Mouse (Mus musculus): ENCODE results near the gene Sbk1. TPM values are rescaled to one million over a fixed set of nuclear protein-coding genes. Genes with fewer than 3 reads are reported as not detected.

The Sbk1 gene
- polyA plus RNA-seq, 1 experiment from 2014 or later = 5.2 TPM

GRCm38 (mm10) chr7:126288104-126288497, 15.7 kb downstream of the Sbk1 start:
- no peak for ATAC-seq
- peaks cover 10% of the 10 kb centered on the region; the same call in 1 of the 2 replicates for H3K36me3 ChIP-seq (replicated peaks; ENCODE audit: insufficient read depth, low read length)
- H3K27ac ChIP-seq (ENCODE audit: low read depth) = 0 out of 2 replicates have a peak overlapping the region, but pooled peaks have one; percentile 30
- H3K9me3 ChIP-seq (ENCODE audit: low read length) = no peaks in the 10 kb centered on the region
- 84% methylated on average over 2 of the region's 2 CpGs for WGBS (ENCODE audit: insufficient replicate concordance)
- TF ChIP-seq EP300 (IDR thresholded peaks at IDR 0.05; ENCODE audit: low read depth) (no peak), CTCF (IDR thresholded peaks at IDR 0.05; ENCODE audit: low read depth) (no peak)
- H3K9ac ChIP-seq (replicated peaks) = no peak overlapping the region
- no peak overlapping the region for H3K4me3 ChIP-seq (ENCODE audit: low read depth, low read length)
- H3K27me3 ChIP-seq (ENCODE audit: insufficient read depth, low read length) = no peaks in the 10 kb centered on the region
- no peak for DNase-seq
- no peak overlapping the region for H3K4me2 ChIP-seq (ENCODE audit: low read depth, low read length)
- H3K4me1 ChIP-seq (ENCODE audit: insufficient read depth) = peaks cover 44% of the 10 kb centered on the region

GRCm38 (mm10) chr7:126288571-126289091, 16.2 kb downstream of the Sbk1 start:
- DNase-seq (no peak), ATAC-seq (no peak)
- Histone ChIP-seq H3K27me3 (ENCODE audit: insufficient read depth, low read length) (no peaks in the 10 kb centered on the region), H3K9ac (replicated peaks) (no peak overlapping the region), H3K4me3 (ENCODE audit: low read depth, low read length) (no peak overlapping the region), H3K27ac (ENCODE audit: low read depth) (no peak overlapping the region), H3K4me2 (ENCODE audit: low read depth, low read length) (no peak overlapping the region), H3K4me1 (ENCODE audit: insufficient read depth) (peaks cover 44% of the 10 kb centered on the region), H3K9me3 (ENCODE audit: low read length) (no peaks in the 10 kb centered on the region), H3K36me3 (replicated peaks; ENCODE audit: insufficient read depth, low read length) (peaks cover 12% of the 10 kb centered on the region; the same call in 1 of the 2 replicates)
- TF ChIP-seq CTCF (IDR thresholded peaks at IDR 0.05; ENCODE audit: low read depth) = no peak
- TF ChIP-seq EP300 (IDR thresholded peaks at IDR 0.05; ENCODE audit: low read depth) = no peak
- WGBS (ENCODE audit: insufficient replicate concordance) = 72% methylated on average over 13 of the region's 13 CpGs

- Histone ChIP-seq H3K4me3 (ENCODE audit: low read depth, low read length) (no peak overlapping the region), H3K36me3 (replicated peaks; ENCODE audit: insufficient read depth, low read length) (peaks cover 15% of the 10 kb centered on the region; the same call in 1 of the 2 replicates), H3K27ac (ENCODE audit: low read depth) (no peak overlapping the region), H3K4me2 (ENCODE audit: low read depth, low read length) (no peak overlapping the region), H3K4me1 (ENCODE audit: insufficient read depth) (peaks cover 38% of the 10 kb centered on the region), H3K9ac (replicated peaks) (no peak overlapping the region), H3K9me3 (ENCODE audit: low read length) (no peaks in the 10 kb centered on the region), H3K27me3 (ENCODE audit: insufficient read depth, low read length) (no peaks in the 10 kb centered on the region)
- TF ChIP-seq CTCF (IDR thresholded peaks at IDR 0.05; ENCODE audit: low read depth) (no peak), EP300 (IDR thresholded peaks at IDR 0.05; ENCODE audit: low read depth) (no peak)
- no peak for DNase-seq
- ATAC-seq = no peak
- WGBS (ENCODE audit: insufficient replicate concordance) = 77% methylated on average over 7 of the region's 7 CpGs
These were observed 17.0 kb downstream of the Sbk1 start for GRCm38 (mm10) chr7:126289371-126289770.

- 84% methylated on average over 7 of the region's 7 CpGs for WGBS (ENCODE audit: insufficient replicate concordance)
- ATAC-seq = no peak
- H3K27ac ChIP-seq (ENCODE audit: low read depth) = no peak overlapping the region
- H3K4me1 ChIP-seq (ENCODE audit: insufficient read depth) = peaks cover 32% of the 10 kb centered on the region
- TF ChIP-seq EP300 (IDR thresholded peaks at IDR 0.05; ENCODE audit: low read depth) (no peak), CTCF (IDR thresholded peaks at IDR 0.05; ENCODE audit: low read depth) (no peak)
- H3K9me3 ChIP-seq (ENCODE audit: low read length) = no peaks in the 10 kb centered on the region
- H3K4me2 ChIP-seq (ENCODE audit: low read depth, low read length) = no peak overlapping the region
- H3K4me3 ChIP-seq (ENCODE audit: low read depth, low read length) = no peak overlapping the region
- H3K36me3 ChIP-seq (replicated peaks; ENCODE audit: insufficient read depth, low read length) = peaks cover 15% of the 10 kb centered on the region; the same call in 1 of the 2 replicates
- H3K9ac ChIP-seq (replicated peaks) = no peak overlapping the region
- H3K27me3 ChIP-seq (ENCODE audit: insufficient read depth, low read length) = no peaks in the 10 kb centered on the region
- DNase-seq = no peak
These were observed 17.5 kb downstream of the Sbk1 start for GRCm38 (mm10) chr7:126289956-126290355.

- no peak for TF ChIP-seq CTCF (IDR thresholded peaks at IDR 0.05; ENCODE audit: low read depth)
- Histone ChIP-seq H3K27me3 (ENCODE audit: insufficient read depth, low read length) (no peaks in the 10 kb centered on the region), H3K36me3 (replicated peaks; ENCODE audit: insufficient read depth, low read length) (peaks cover 15% of the 10 kb centered on the region; the same call in 1 of the 2 replicates), H3K4me1 (ENCODE audit: insufficient read depth) (peaks cover 13% of the 10 kb centered on the region; the same call in 1 of the 2 replicates), H3K9ac (replicated peaks) (no peak overlapping the region), H3K9me3 (ENCODE audit: low read length) (no peaks in the 10 kb centered on the region), H3K4me3 (ENCODE audit: low read depth, low read length) (no peak overlapping the region), H3K4me2 (ENCODE audit: low read depth, low read length) (no peak overlapping the region), H3K27ac (ENCODE audit: low read depth) (no peak overlapping the region)
- WGBS (ENCODE audit: insufficient replicate concordance) = 90% methylated on average over 72 of the region's 72 CpGs
- DNase-seq (no peak), ATAC-seq (no peak)
These were observed 19.5 kb downstream of the Sbk1 start for GRCm38 (mm10) chr7:126291681-126292545.

- ATAC-seq (no peak), DNase-seq (no peak)
- no peaks in the 10 kb centered on the region for H3K27me3 ChIP-seq (ENCODE audit: insufficient read depth, low read length)
- WGBS (ENCODE audit: insufficient replicate concordance) = 61% methylated on average over 4 of the region's 4 CpGs
- H3K9ac ChIP-seq (replicated peaks) = no peak overlapping the region
- H3K4me2 ChIP-seq (ENCODE audit: low read depth, low read length) = no peak overlapping the region
- H3K36me3 ChIP-seq (replicated peaks; ENCODE audit: insufficient read depth, low read length) = peaks cover 15% of the 10 kb centered on the region; the same call in 1 of the 2 replicates
- H3K27ac ChIP-seq (ENCODE audit: low read depth) = no peak overlapping the region
- H3K9me3 ChIP-seq (ENCODE audit: low read length) = no peaks in the 10 kb centered on the region
- 0 out of 2 replicates have a peak, but pooled peaks cover 5% of the 10 kb centered on the region for H3K4me1 ChIP-seq (ENCODE audit: insufficient read depth)
- TF ChIP-seq CTCF (IDR thresholded peaks at IDR 0.05; ENCODE audit: low read depth) = no peak
- TF ChIP-seq EP300 (IDR thresholded peaks at IDR 0.05; ENCODE audit: low read depth) = no peak
- no peak overlapping the region for H3K4me3 ChIP-seq (ENCODE audit: low read depth, low read length)
These were observed 20.7 kb downstream of the Sbk1 start for GRCm38 (mm10) chr7:126293091-126293490.
